ENCODE assay signal across 19 mouse cellular contexts in genomic region chr9:102498701-102499100, GRCm38 (mm10). TPM values are rescaled to one million over a fixed set of nuclear protein-coding genes. Genes with fewer than 3 reads are reported as not detected.
"Had no signal": no experiment of that assay in that cellular context is flagged by ENCODE, and none has a peak within 500 bp of the region (broad histone marks: within the 10 kb centered on the region; RNA-seq: fewer than 3 reads in every experiment).

No protein-coding gene starts in this region.

- H3K4me1 ChIP-seq: midbrain, embryonic 10.5 days; midbrain, embryonic 12.5 days; neural tube, embryonic 13.5 days; neural tube, embryonic 15.5 days; stomach, embryonic 15.5 days had no signal

- H3K36me3 ChIP-seq: midbrain, embryonic 10.5 days; midbrain, embryonic 12.5 days; neural tube, embryonic 13.5 days; neural tube, embryonic 15.5 days; stomach, embryonic 15.5 days had no signal

- H3K27ac ChIP-seq: midbrain, embryonic 10.5 days; midbrain, embryonic 12.5 days; neural tube, embryonic 13.5 days; neural tube, embryonic 15.5 days; stomach, embryonic 15.5 days; stomach, postnatal 0 days had no signal

- H3K9ac ChIP-seq: lung, embryonic 14.5 days; midbrain, embryonic 12.5 days; neural tube, embryonic 13.5 days; neural tube, embryonic 15.5 days; stomach, embryonic 15.5 days had no signal

- ATAC-seq: midbrain, embryonic 16.5 days had no signal

- DNase-seq: lung, adult 18-20 months; lung, embryonic 14.5 days; lung, postnatal 4 days; midbrain, embryonic 14.5 days; retina, postnatal 1 day; right cerebral cortex, postnatal 4 days; thymus, adult 2 months; thymus, postnatal 25 days; thymus, postnatal 4 days had no signal

- H3K27me3 ChIP-seq: midbrain, embryonic 12.5 days; neural tube, embryonic 15.5 days; stomach, embryonic 15.5 days had no signal

- H3K4me3 ChIP-seq: midbrain, embryonic 10.5 days; midbrain, embryonic 12.5 days; myocyte; neural tube, embryonic 13.5 days; neural tube, embryonic 15.5 days; stomach, embryonic 15.5 days had no signal

RNA-seq across cellular contexts. Expression of gene Ky, which starts 6.8 kb away (rescaled TPM):
- total RNA-seq: megakaryocyte, adult 5-6 weeks; megakaryocyte-erythroid progenitor cell, adult 5-6 weeks had no signal
